Mouse (Mus musculus) liver, postnatal 0 days (tissue): ENCODE data around the gene Aftph. TPM values are rescaled to one million over a fixed set of nuclear protein-coding genes. Genes with fewer than 3 reads are reported as not detected.

Source experiments
- ATAC-seq: fragments of 200-750 bp; cut with Nextera tagmentation; 2 replicates; pipeline ENCODE4 v1.8.0; 2017; ENCODE audit warnings: mild to moderate bottlenecking, moderate library complexity
- DNase-seq: peaks from one replicate; pipeline ENCODE4 v3.0.0-alpha.2; 2016
- H3K27ac ChIP-seq: fragments of 300-500 bp; sonication (generic); 2 replicates; pipeline ENCODE4 v1.5.1; 2014; ENCODE audit warnings: antibody characterized with exemption, moderate library complexity, mild to moderate bottlenecking, low read depth
- H3K27me3 ChIP-seq: fragments of 300-500 bp; sonication (generic); 2 replicates; pipeline ENCODE4 v1.6.1; 2014; ENCODE audit warnings: low read length, control low read depth, mixed read lengths; ENCODE audit not compliant: insufficient read depth
- H3K36me3 ChIP-seq: fragments of 300-500 bp; sonication (generic); replicated peaks from 2 replicates; pipeline ENCODE4 v1.6.1; 2014; ENCODE audit warnings: mild to moderate bottlenecking, control low read depth, low read length, moderate library complexity, mixed read lengths; ENCODE audit not compliant: insufficient read depth
- H3K4me1 ChIP-seq: fragments of 300-500 bp; sonication (generic); 2 replicates; pipeline ENCODE4 v1.6.1; 2014; ENCODE audit warnings: antibody characterized with exemption, mild to moderate bottlenecking, control low read depth; ENCODE audit not compliant: insufficient read depth
- H3K4me2 ChIP-seq: fragments of 300-500 bp; sonication (generic); 2 replicates; pipeline ENCODE4 v1.6.1; 2014; ENCODE audit warnings: low read depth, mild to moderate bottlenecking, low read length, moderate library complexity, mixed read lengths
- H3K4me3 ChIP-seq: fragments of 300-500 bp; sonication (generic); 2 replicates; pipeline ENCODE4 v1.5.1; 2014; ENCODE audit warnings: low read depth, low read length
- H3K9ac ChIP-seq: fragments of 300-500 bp; sonication (generic); replicated peaks from 2 replicates; pipeline ENCODE4 v1.6.1; 2014; ENCODE audit warnings: mild to moderate bottlenecking, moderate library complexity
- H3K9me3 ChIP-seq: fragments of 300-500 bp; sonication (generic); 2 replicates; pipeline ENCODE4 v1.6.1; 2016; ENCODE audit warnings: mild to moderate bottlenecking, control low read depth, low read length, mixed read lengths
- CTCF ChIP-seq: sonication (generic); IDR thresholded peaks from 2 replicates; pipeline ENCODE4 v1.5.1; 2016; ENCODE audit warnings: antibody characterized with exemption, low read depth
- EP300 ChIP-seq: IDR thresholded peaks from 2 replicates; pipeline ENCODE4 v1.6.1; 2016; ENCODE audit warnings: antibody characterized with exemption, low read depth, mild to moderate bottlenecking
- WGBS: fragments of 180-500 bp; shearing (Covaris S2); extraction: QIAGEN DNeasy Blood & Tissue Kit; methylation state at CpG from one replicate; pipeline ENCODE4 v1.1.7; 2014; ENCODE audit not compliant: insufficient replicate concordance; 5-methylcytosine and 5-hydroxymethylcytosine counted together
- polyA plus RNA-seq: library from polyadenylated mRNA; unstranded; fragments of >200 nt; fragmentation: Nextera tagmentation; extraction: Ambion mirVana; gene quantifications from 2 replicates; pipeline ENCODE4 v1.2.1, GENCODE M21; 2015

Gene Aftph
- polyA plus RNA-seq, 1 experiment from 2014 or later: 10.7 TPM

GRCm38 (mm10) chr11:20750573-20750972 lies 9.2 kb upstream of the Aftph start:
- Histone ChIP-seq H3K27me3 (no peaks in the 10 kb centered on the region), H3K4me1 (no peaks in the 10 kb centered on the region), H3K9ac (no peak overlapping the region), H3K27ac (no peak overlapping the region), H3K9me3 (peaks cover 5% of the 10 kb centered on the region; the same call in 1 of the 2 replicates), H3K36me3 (no peaks in the 10 kb centered on the region), H3K4me2 (no peak overlapping the region), H3K4me3 (no peak overlapping the region)
- no peak for TF ChIP-seq CTCF
- no peak for TF ChIP-seq EP300
- no peak for DNase-seq
- 80% methylated on average over 2 of the region's 2 CpGs for WGBS
- ATAC-seq: no peak

DNA sequence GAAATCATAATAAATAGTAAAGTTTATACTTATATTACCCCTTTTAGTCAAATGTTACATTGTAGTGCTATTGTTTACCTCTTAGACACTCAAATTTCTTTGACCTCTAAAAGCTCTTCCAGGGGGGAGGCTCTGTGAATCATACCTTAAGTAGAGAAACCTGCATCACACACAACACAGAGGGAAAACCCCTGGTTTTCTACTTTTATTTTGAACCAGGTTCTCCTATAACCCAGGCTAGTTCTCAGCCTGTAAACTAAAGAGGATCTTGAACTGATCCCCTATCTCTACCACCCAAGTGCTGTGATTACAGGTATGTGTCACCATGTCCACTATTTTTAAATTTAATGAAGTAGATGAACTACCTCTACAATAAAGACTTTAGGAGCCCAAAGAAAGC lies 2.0 kb upstream of the Aftph start:
- no peaks in the 10 kb centered on the region for H3K27me3 ChIP-seq
- no peak overlapping the region for H3K27ac ChIP-seq
- H3K36me3 ChIP-seq: no peaks in the 10 kb centered on the region
- 0 out of 2 replicates have a peak, but pooled peaks cover 2% of the 10 kb centered on the region for H3K4me1 ChIP-seq
- no peak for ATAC-seq
- no peak overlapping the region for H3K4me2 ChIP-seq
- no peak for DNase-seq
- H3K9ac ChIP-seq: no peak overlapping the region
- H3K4me3 ChIP-seq: no peak overlapping the region
- TF ChIP-seq CTCF: no peak
- no peak for TF ChIP-seq EP300
- H3K9me3 ChIP-seq: no peaks in the 10 kb centered on the region

- H3K27me3 ChIP-seq: no peaks in the 10 kb centered on the region
- TF ChIP-seq CTCF (peak; percentile 76), EP300 (peak; percentile 59)
- 0 out of 2 replicates have a peak, but pooled peaks cover 2% of the 10 kb centered on the region for H3K4me1 ChIP-seq
- H3K9ac ChIP-seq: peak overlapping the region; percentile 95
- peak overlapping the region; percentile 98 for H3K27ac ChIP-seq
- H3K9me3 ChIP-seq: no peaks in the 10 kb centered on the region
- no peaks in the 10 kb centered on the region for H3K36me3 ChIP-seq
- H3K4me2 ChIP-seq: peak overlapping the region; percentile 78
- WGBS: under 1% methylated on average over 9 of the region's 9 CpGs
- ATAC-seq (no peak), DNase-seq (peak; percentile 62)
- H3K4me3 ChIP-seq: peak overlapping the region; percentile 92
Measured at GRCm38 (mm10) chr11:20742361-20742897, 1.0 kb upstream of the Aftph start.

DNA sequence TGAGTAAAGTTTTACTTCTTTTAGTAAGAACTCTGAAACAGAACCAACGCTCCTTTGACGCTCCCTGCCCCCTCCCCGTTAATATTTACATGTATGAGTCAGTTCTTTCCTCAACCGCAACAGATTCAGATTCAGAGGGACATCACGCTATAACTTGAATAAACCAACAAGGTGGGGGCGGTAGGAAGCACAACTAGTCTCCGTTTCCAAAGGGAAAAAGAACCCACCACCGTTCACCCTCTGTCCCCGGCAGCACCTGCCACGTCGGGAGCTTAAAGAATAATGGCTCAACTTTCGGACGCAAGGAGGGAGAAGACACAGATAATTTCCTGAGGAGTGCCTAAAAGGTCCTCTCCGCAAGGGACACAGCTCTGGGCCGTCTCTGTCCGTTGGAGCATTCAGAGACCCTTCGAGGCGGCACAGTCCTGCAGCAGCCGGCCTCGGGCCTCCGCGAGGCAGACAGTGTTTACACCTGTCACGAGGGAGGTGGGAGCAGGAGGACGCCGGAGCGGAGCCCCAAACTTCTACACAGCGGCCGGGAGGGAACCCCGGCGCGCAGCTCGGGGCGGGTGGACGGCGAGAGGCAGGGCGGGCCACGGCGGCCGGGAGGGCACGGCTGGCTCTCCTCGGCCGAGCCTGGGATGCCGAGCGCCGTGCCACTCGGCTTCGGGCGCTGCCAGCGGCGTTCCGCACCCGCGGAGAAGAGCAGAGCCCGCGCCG lies 748 bp downstream of the Aftph start:
- H3K4me2 ChIP-seq: peak overlapping the region; percentile 78
- DNase-seq (peak; percentile 69), ATAC-seq (peak; percentile 58)
- 0 out of 2 replicates have a peak, but pooled peaks cover 2% of the 10 kb centered on the region for H3K4me1 ChIP-seq
- no peaks in the 10 kb centered on the region for H3K9me3 ChIP-seq
- H3K4me3 ChIP-seq: peak overlapping the region; percentile 92
- no peaks in the 10 kb centered on the region for H3K27me3 ChIP-seq
- TF ChIP-seq EP300 (no peak), CTCF (no peak)
- WGBS: 0% methylated on average over 48 of the region's 56 CpGs
- no peaks in the 10 kb centered on the region for H3K36me3 ChIP-seq
- peak overlapping the region; percentile 98 for H3K27ac ChIP-seq
- H3K9ac ChIP-seq: peak overlapping the region; percentile 95

- Histone ChIP-seq H3K4me2 (no peak overlapping the region), H3K9me3 (no peaks in the 10 kb centered on the region), H3K4me3 (no peak overlapping the region), H3K27ac (no peak overlapping the region), H3K36me3 (0 out of 2 replicates have a peak, but pooled peaks cover 4% of the 10 kb centered on the region), H3K4me1 (peaks cover 12% of the 10 kb centered on the region), H3K9ac (no peak overlapping the region), H3K27me3 (no peaks in the 10 kb centered on the region)
- DNase-seq (no peak), ATAC-seq (no peak)
- TF ChIP-seq EP300 (no peak), CTCF (no peak)
- WGBS: 68% methylated on average over 3 of the region's 3 CpGs
Measured at GRCm38 (mm10) chr11:20734066-20734465, 7.3 kb downstream of the Aftph start.

GRCm38 (mm10) chr11:20733486-20734030 lies 7.8 kb downstream of the Aftph start:
- Histone ChIP-seq H3K4me2 (no peak overlapping the region), H3K27me3 (no peaks in the 10 kb centered on the region), H3K9me3 (no peaks in the 10 kb centered on the region), H3K4me3 (no peak overlapping the region), H3K4me1 (peaks cover 9% of the 10 kb centered on the region), H3K9ac (no peak overlapping the region), H3K36me3 (0 out of 2 replicates have a peak, but pooled peaks cover 4% of the 10 kb centered on the region), H3K27ac (no peak overlapping the region)
- no peak for TF ChIP-seq EP300
- no peak for TF ChIP-seq CTCF
- no peak for ATAC-seq
- no peak for DNase-seq
- 19% methylated on average over 3 of the region's 3 CpGs for WGBS
